Mouse (Mus musculus) kidney, postnatal 0 days (tissue): ENCODE measurements around the gene Col3a1. TPM values are rescaled to one million over a fixed set of nuclear protein-coding genes. Genes with fewer than 3 reads are reported as not detected.

ENCODE experiments used
- ATAC-seq: fragments of 200-750 bp; cut with Nextera tagmentation; replicated peaks from 2 replicates; pipeline ENCODE4 v1.8.0; 2017; ENCODE audit warnings: low read depth, moderate number of reproducible peaks, moderate TSS enrichment, moderate library complexity; ENCODE audit not compliant: low FRiP score
- DNase-seq: peaks from one replicate; pipeline ENCODE4 v3.0.0-alpha.2; 2016; ENCODE audit warnings: low spot score
- H3K27ac ChIP-seq: fragments of 300-500 bp; sonication (generic); 2 replicates; pipeline ENCODE4 v1.5.1; 2014; ENCODE audit warnings: mild to moderate bottlenecking
- H3K27me3 ChIP-seq: fragments of 300-500 bp; sonication (generic); 2 replicates; pipeline ENCODE4 v1.6.1; 2014; ENCODE audit warnings: low read length, mixed read lengths; ENCODE audit not compliant: insufficient read depth
- H3K36me3 ChIP-seq: fragments of 300-500 bp; sonication (generic); 2 replicates; pipeline ENCODE4 v1.6.1; 2014; ENCODE audit warnings: low read length, mixed read lengths; ENCODE audit not compliant: insufficient read depth
- H3K4me1 ChIP-seq: fragments of 300-500 bp; sonication (generic); replicated peaks from 2 replicates; pipeline ENCODE4 v1.6.1; 2014; ENCODE audit warnings: antibody characterized with exemption, low read length, mixed read lengths; ENCODE audit not compliant: insufficient read depth
- H3K4me2 ChIP-seq: fragments of 300-500 bp; sonication (generic); 2 replicates; pipeline ENCODE4 v1.6.1; 2014; ENCODE audit warnings: mild to moderate bottlenecking, low read length, moderate library complexity, mixed read lengths
- H3K4me3 ChIP-seq: fragments of 300-500 bp; sonication (generic); replicated peaks from 2 replicates; pipeline ENCODE4 v1.5.1; 2014; ENCODE audit warnings: low read depth, low read length
- H3K9ac ChIP-seq: fragments of 300-500 bp; sonication (generic); 2 replicates; pipeline ENCODE4 v1.6.1; 2014; ENCODE audit warnings: low read depth, low read length
- H3K9me3 ChIP-seq: fragments of 300-500 bp; sonication (generic); replicated peaks from 2 replicates; pipeline ENCODE4 v1.6.1; 2016; ENCODE audit warnings: low read length, inconsistent platforms, mixed read lengths
- CTCF ChIP-seq: IDR thresholded peaks from 2 replicates; pipeline ENCODE4 v1.5.1; 2016; ENCODE audit warnings: antibody characterized with exemption, low read depth, mild to moderate bottlenecking, moderate library complexity
- WGBS: fragments of 180-500 bp; shearing (Covaris S2); extraction: QIAGEN DNeasy Blood & Tissue Kit; methylation state at CpG from one replicate; pipeline ENCODE4 v1.1.7; 2014; 5-methylcytosine and 5-hydroxymethylcytosine counted together
- microRNA-seq: library from miRNA; unstranded; fragments of <30 nt; microRNA quantifications from one replicate; pipeline ENCODE4, GENCODE M21; 2016
- polyA plus RNA-seq: library from polyadenylated mRNA; unstranded; fragments of >200 nt; fragmentation: Nextera tagmentation; extraction: Ambion mirVana; gene quantifications from 2 replicates; pipeline ENCODE4 v1.2.1, GENCODE M21; 2015

Gene Col3a1
- polyA plus RNA-seq, 1 experiment from 2014 or later, result 615 TPM

- H3K9ac ChIP-seq, result no peak overlapping the region
- H3K27ac ChIP-seq, result no peak overlapping the region
- no peak overlapping the region for H3K4me2 ChIP-seq
- no peaks in the 10 kb centered on the region for H3K36me3 ChIP-seq
- ATAC-seq, result no peak
- 83% methylated on average over 1 of the region's 1 CpGs for WGBS
- H3K4me1 ChIP-seq, result no peaks in the 10 kb centered on the region
- H3K4me3 ChIP-seq, result no peak overlapping the region
- no peaks in the 10 kb centered on the region for H3K27me3 ChIP-seq
- no peak for DNase-seq
- no peaks in the 10 kb centered on the region for H3K9me3 ChIP-seq
- TF ChIP-seq CTCF, result no peak
Measured at GRCm38 (mm10) chr1:45365427-45365826, 54.1 kb downstream of the Col3a1 start.

- no peaks in the 10 kb centered on the region for H3K36me3 ChIP-seq
- H3K9me3 ChIP-seq, result no peaks in the 10 kb centered on the region
- H3K27ac ChIP-seq, result no peak overlapping the region
- no peak overlapping the region for H3K9ac ChIP-seq
- TF ChIP-seq CTCF, result no peak
- 75% methylated on average over 7 of the region's 7 CpGs for WGBS
- H3K4me2 ChIP-seq, result no peak overlapping the region
- DNase-seq (no peak), ATAC-seq (no peak)
- H3K4me3 ChIP-seq, result no peak overlapping the region
- H3K27me3 ChIP-seq, result no peaks in the 10 kb centered on the region
- H3K4me1 ChIP-seq, result no peaks in the 10 kb centered on the region
Measured at GRCm38 (mm10) chr1:45379992-45380690, 68.8 kb downstream of the Col3a1 start.

GRCm38 (mm10) chr1:45381866-45382265, 70.5 kb downstream of the Col3a1 start:
- Histone ChIP-seq H3K27me3 (no peaks in the 10 kb centered on the region), H3K4me3 (no peak overlapping the region), H3K4me2 (no peak overlapping the region), H3K27ac (no peak overlapping the region), H3K4me1 (no peaks in the 10 kb centered on the region), H3K9ac (no peak overlapping the region), H3K9me3 (no peaks in the 10 kb centered on the region), H3K36me3 (no peaks in the 10 kb centered on the region)
- no peak for TF ChIP-seq CTCF
- ATAC-seq (no peak), DNase-seq (no peak)
- 89% methylated on average over 2 of the region's 2 CpGs for WGBS

Small RNAs within 50 kb of the gene (microRNA-seq; reads per million reads assigned to microRNA genes)
- not detected for gene Gm47302

Other genes with a start within 250 kb of the Col3a1 start
- 26.4 and 28.3 TPM in 2 replicates for gene Col5a2, start 191.7 kb downstream of the Col3a1 start, polyA plus RNA-seq